Mouse (Mus musculus): ENCODE measurements around the gene Chrng.

DNA sequence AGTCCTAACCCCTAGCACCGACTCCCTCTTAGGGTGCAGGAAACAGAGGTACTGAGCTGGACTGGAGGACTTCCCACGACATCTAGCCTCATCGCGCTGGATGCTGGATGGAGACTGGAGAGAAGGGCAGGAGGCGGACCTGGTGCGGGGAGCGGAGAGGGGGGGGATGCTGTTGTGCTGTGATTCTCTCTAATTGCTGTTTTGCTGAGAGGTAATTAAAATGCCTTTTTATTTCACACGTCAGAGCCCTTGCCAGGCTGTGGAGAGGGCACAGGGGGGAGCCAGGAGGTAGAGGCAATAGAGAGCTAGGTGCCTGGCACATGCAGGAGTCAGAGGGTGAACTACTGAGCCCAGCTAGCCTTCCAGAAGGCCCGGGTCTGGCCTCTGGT is 39.7 kb upstream of the Chrng start:
- TF ChIP-seq POLR2A (IDR thresholded peaks at IDR 0.05; ENCODE audit: extremely low read depth, insufficient read depth, low read length) (no peak), CTCF (IDR thresholded peaks at IDR 0.05; ENCODE audit: extremely low read depth, insufficient read depth, low read length) (no peak)
